Mouse (Mus musculus): ENCODE measurements around the gene Pbx1. TPM values are rescaled to one million over a fixed set of nuclear protein-coding genes. Genes with fewer than 3 reads are reported as not detected.

Gene Pbx1
- polyA plus RNA-seq, 1 experiment from 2014 or later, result 22.1 TPM

DNA sequence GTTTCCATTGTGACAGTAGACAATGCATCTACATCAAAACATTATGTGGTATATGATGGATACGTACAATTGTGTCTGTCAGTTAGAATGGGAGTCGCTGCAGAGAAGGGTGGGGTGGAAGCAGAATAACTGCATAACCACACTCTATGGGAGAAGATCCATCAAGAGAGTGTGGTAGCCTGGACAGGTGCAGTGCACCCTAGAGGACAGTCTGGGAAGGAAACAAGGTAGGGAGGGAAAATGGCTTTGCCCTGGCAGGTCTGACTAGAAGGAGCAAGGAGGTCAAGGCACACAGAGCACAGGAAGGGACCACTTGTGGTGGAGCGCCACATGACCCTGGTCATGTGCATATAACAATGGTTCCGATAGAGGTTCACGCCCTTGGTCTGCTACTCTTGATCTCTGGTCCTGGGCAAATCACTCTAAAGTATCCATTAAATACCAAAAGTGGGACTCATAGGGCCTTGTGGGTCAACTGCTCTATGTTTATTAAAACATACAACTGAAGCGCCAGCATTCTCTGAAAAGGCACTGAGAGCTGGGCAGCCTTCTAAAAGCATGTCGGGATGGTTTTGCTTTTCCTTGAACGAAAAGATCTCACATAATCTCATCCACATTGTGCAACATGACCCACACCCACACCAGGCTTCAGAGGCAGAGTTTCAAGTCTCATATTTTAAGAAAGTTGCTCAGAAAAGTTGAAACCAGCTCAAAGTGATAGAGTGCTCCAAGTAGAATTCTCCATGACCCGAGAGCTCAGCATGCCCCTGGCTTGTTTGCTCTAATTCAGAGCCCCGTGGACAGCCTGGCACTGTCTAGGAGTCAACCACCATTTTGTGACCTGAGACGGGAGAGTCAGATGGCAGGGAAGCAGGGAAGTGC lies 200.3 kb downstream of the Pbx1 start:
- H3K4me1 ChIP-seq (replicated peaks), result peaks cover 47% of the 10 kb centered on the region
- no peaks in the 10 kb centered on the region for H3K9me3 ChIP-seq (replicated peaks)
- no peaks in the 10 kb centered on the region for H3K27me3 ChIP-seq
- ATAC-seq (replicated peaks; ENCODE audit: insufficient number of reproducible peaks, insufficient read depth, low FRiP score, low read depth), result no peak
- H3K27ac ChIP-seq, result no peak overlapping the region
- H3K4me2 ChIP-seq, result no peak overlapping the region
- 91% methylated on average over 11 of the region's 11 CpGs for WGBS
- H3K4me3 ChIP-seq, result no peak overlapping the region
- no peak overlapping the region for H3K9ac ChIP-seq
- no peaks in the 10 kb centered on the region for H3K36me3 ChIP-seq

DNA sequence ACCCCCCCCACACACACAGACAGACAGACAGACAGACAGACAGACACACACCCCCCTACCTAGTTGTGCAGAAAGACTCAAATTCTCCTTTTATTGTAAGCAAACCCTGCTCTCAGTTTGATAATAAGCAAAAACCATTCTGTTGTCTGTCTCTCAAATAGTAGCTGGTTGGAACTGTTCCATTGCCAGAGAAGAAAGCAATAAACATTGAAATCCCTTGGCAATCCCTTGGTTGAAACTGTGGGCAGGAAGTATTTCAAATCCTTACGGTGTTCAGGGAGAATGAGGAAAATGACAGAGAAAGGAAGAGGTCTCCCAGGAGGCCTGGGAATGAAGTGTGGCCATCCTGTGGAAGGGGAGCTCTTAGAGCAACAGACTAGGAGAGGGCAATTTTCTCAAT lies 201.2 kb downstream of the Pbx1 start:
- H3K27ac ChIP-seq, result peak overlapping the region; percentile 47
- 50% methylated on average over 1 of the region's 1 CpGs for WGBS

DNA sequence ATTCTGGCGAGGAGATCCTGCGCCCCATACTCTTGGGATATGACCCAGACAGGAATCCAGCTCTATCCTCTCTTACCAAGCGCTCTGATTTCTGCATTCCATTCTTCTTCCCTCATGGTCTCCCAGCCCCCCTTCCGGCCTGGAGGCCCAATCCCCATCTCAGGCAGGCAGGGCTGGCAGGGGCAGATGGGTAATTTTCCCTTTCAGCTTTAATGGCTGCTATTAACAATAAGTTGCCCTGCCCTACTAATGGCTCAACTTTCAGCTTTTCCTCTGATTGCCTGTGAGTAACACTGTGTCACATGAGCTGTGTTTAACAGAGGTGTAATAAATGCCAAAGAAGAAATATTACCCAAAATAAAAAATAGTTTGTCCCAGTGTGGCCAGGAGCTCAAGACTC lies 201.9 kb downstream of the Pbx1 start:
- no peak overlapping the region for H3K4me2 ChIP-seq
- H3K9ac ChIP-seq, result no peak overlapping the region
- no peak overlapping the region for H3K4me3 ChIP-seq
- no peaks in the 10 kb centered on the region for H3K36me3 ChIP-seq
- H3K9me3 ChIP-seq (replicated peaks), result no peaks in the 10 kb centered on the region
- H3K27me3 ChIP-seq, result no peaks in the 10 kb centered on the region
- 41% methylated on average over 4 of the region's 4 CpGs for WGBS
- H3K27ac ChIP-seq, result peak overlapping the region; percentile 47
- ATAC-seq (replicated peaks; ENCODE audit: insufficient number of reproducible peaks, insufficient read depth, low FRiP score, low read depth), result peak; percentile 6; the same call in 1 of the 2 replicates
- peaks cover 51% of the 10 kb centered on the region for H3K4me1 ChIP-seq (replicated peaks)

More for the DNA sequence above, 201.2 kb downstream of the Pbx1 start:
- no peaks in the 10 kb centered on the region for H3K36me3 ChIP-seq
- H3K9ac ChIP-seq, result no peak overlapping the region
- peaks cover 50% of the 10 kb centered on the region for H3K4me1 ChIP-seq (replicated peaks)
- no peaks in the 10 kb centered on the region for H3K9me3 ChIP-seq (replicated peaks)
- ATAC-seq (replicated peaks; ENCODE audit: insufficient number of reproducible peaks, insufficient read depth, low FRiP score, low read depth), result no peak
- H3K27me3 ChIP-seq, result no peaks in the 10 kb centered on the region
- no peak overlapping the region for H3K4me3 ChIP-seq
- no peak overlapping the region for H3K4me2 ChIP-seq

DNA sequence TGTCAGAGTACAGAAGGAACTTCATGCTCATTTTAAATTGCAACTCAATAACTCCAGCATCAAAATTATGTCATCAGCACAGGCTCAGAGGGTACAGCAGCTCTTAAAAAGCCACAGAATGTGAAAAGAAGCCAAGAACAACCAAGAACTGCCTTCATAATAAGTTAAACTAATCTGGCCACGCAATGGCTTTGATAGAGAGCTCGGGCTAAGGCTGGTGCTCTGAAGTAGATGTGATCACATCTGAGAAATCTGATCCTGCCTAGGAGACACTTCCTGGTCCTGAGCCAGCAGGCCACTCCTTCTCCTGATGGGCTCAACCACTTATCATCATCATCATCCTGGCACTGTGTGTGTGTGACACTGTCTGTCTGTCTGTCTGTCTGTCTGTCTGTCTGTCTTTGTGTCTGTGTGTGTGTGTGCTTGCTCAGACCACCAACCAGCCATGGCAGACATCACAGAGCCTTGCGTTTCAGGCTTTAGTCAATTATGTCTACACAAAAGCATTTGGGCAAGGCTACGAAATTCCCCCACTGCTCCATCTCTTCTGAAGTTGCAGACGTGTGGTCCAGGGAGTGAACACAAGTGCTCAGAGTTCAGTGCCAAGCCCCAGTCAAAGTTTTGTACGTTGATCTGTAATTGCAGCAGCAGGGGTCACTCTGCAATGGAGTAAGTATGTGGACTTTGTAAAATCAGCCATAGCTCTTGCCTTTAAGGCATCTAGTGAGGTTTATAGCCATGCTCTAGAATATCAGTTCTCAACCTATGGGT lies 203.1 kb downstream of the Pbx1 start:
- H3K9me3 ChIP-seq (replicated peaks), result no peaks in the 10 kb centered on the region
- H3K36me3 ChIP-seq, result no peaks in the 10 kb centered on the region
- no peak overlapping the region for H3K4me3 ChIP-seq
- H3K27ac ChIP-seq, result 0 out of 2 replicates have a peak overlapping the region, but pooled peaks have one; percentile 47
- no peak overlapping the region for H3K4me2 ChIP-seq
- WGBS, result 55% methylated on average over 6 of the region's 6 CpGs
- no peak overlapping the region for H3K9ac ChIP-seq
- ATAC-seq (replicated peaks; ENCODE audit: insufficient number of reproducible peaks, insufficient read depth, low FRiP score, low read depth), result no peak
- H3K27me3 ChIP-seq, result no peaks in the 10 kb centered on the region
- peaks cover 42% of the 10 kb centered on the region for H3K4me1 ChIP-seq (replicated peaks)

DNA sequence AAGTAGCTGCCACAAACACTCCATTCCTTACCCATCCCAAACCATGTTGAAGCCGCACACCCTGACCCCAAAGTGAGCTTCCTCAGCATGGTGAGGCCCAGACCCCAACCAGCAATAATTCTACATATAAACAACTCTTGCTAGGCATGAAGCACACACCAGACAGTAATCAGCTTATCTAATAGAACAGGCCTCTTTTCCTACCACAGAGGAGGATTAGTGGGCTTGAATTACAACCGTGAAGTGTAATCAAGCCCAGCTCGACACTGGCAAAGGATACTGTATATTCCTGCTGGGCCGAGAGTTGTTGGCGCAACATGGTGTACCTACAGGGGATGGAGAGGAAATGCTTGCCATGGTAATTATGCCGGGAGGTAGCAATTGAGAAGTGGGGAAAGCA lies 205.9 kb downstream of the Pbx1 start:
- Histone ChIP-seq H3K36me3 (no peaks in the 10 kb centered on the region), H3K4me2 (no peak overlapping the region), H3K4me3 (no peak overlapping the region), H3K27ac (no peak overlapping the region), H3K4me1 (replicated peaks) (peaks cover 42% of the 10 kb centered on the region), H3K9ac (no peak overlapping the region), H3K9me3 (replicated peaks) (no peaks in the 10 kb centered on the region), H3K27me3 (no peaks in the 10 kb centered on the region)
- WGBS, result 60% methylated on average over 6 of the region's 6 CpGs
- ATAC-seq (replicated peaks; ENCODE audit: insufficient number of reproducible peaks, insufficient read depth, low FRiP score, low read depth), result no peak

DNA sequence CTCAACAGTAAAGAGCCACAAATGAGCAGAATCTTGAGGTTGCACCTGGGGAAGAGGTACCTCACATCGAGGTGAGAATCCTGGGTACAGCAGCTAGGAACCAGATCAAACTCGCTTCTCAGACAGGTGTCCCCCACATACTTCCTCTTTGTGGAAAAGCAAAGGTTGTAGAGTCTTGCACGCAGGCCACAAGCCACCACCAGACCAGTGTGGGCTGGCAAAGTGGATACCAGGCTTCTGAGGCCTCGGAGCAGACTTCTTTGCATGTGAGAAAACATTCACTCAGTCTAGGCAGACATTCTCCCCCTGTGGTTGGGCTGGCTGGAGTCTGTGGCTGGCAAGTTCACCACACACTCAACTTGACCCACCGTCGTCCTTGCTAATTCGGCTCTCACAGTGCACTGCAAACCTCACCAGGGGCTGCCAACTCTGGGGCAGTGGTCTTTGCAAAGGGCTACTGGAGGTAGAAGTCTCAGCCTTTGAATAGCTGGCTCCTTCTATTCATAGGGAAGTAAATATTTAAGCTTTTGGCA lies 206.4 kb downstream of the Pbx1 start:
- ATAC-seq (replicated peaks; ENCODE audit: insufficient number of reproducible peaks, insufficient read depth, low FRiP score, low read depth), result no peak
- Histone ChIP-seq H3K9me3 (replicated peaks) (no peaks in the 10 kb centered on the region), H3K9ac (no peak overlapping the region), H3K27me3 (no peaks in the 10 kb centered on the region), H3K4me3 (no peak overlapping the region), H3K36me3 (no peaks in the 10 kb centered on the region), H3K4me2 (no peak overlapping the region), H3K27ac (no peak overlapping the region), H3K4me1 (replicated peaks) (peaks cover 41% of the 10 kb centered on the region)
- 76% methylated on average over 7 of the region's 7 CpGs for WGBS

DNA sequence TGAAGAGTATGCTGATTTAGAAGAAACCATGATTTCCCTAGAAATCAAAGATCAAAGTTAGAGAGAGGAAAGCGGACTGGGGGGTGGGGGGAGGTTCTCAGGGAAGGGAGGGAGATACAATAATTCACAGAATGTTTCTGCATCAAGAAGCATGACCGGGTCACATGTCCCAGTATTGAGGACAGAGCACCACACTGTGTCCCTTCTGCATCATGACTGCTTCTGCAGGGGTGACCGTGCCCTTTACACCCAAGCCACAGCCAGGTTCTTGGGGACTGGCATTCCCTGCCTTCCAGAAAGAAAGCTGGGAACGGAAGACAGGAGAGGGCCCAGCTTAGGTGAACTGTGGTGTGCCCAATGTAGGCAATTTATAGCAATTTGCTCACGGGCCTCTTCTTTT lies 207.9 kb downstream of the Pbx1 start:
- no peak for ATAC-seq (replicated peaks; ENCODE audit: insufficient number of reproducible peaks, insufficient read depth, low FRiP score, low read depth)

DNA sequence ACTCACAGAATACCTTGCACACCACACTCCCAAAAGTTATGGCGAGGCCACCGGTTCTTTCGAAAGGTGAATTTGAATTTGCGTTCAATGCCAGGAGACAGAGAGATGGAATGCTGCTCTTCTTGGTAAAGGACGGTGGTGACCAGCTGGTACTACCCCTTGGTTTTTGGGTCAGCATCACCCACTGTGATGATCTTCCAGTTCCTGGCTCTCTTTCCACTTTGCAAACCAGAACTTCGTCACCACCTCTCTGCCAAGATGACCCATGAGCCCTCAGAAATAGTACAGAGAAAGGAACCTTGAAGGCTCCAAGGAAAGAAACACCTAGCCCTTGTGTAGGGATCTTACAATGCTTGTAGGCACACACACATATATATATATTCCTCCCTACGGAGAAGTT lies 209.3 kb downstream of the Pbx1 start:
- Histone ChIP-seq H3K9me3 (replicated peaks) (no peaks in the 10 kb centered on the region), H3K9ac (no peak overlapping the region), H3K4me2 (no peak overlapping the region), H3K36me3 (no peaks in the 10 kb centered on the region), H3K27ac (no peak overlapping the region), H3K4me3 (no peak overlapping the region), H3K4me1 (replicated peaks) (peaks cover 33% of the 10 kb centered on the region), H3K27me3 (no peaks in the 10 kb centered on the region)
- ATAC-seq (replicated peaks; ENCODE audit: insufficient number of reproducible peaks, insufficient read depth, low FRiP score, low read depth), result no peak
- 91% methylated on average over 7 of the region's 7 CpGs for WGBS

More for the DNA sequence above, 207.9 kb downstream of the Pbx1 start:
- no peaks in the 10 kb centered on the region for H3K27me3 ChIP-seq
- H3K4me1 ChIP-seq (replicated peaks), result peaks cover 39% of the 10 kb centered on the region
- H3K27ac ChIP-seq, result no peak overlapping the region
- WGBS, result 89% methylated on average over 5 of the region's 5 CpGs
- no peak overlapping the region for H3K4me3 ChIP-seq
- no peak overlapping the region for H3K4me2 ChIP-seq
- no peaks in the 10 kb centered on the region for H3K9me3 ChIP-seq (replicated peaks)
- no peak overlapping the region for H3K9ac ChIP-seq
- no peaks in the 10 kb centered on the region for H3K36me3 ChIP-seq

DNA sequence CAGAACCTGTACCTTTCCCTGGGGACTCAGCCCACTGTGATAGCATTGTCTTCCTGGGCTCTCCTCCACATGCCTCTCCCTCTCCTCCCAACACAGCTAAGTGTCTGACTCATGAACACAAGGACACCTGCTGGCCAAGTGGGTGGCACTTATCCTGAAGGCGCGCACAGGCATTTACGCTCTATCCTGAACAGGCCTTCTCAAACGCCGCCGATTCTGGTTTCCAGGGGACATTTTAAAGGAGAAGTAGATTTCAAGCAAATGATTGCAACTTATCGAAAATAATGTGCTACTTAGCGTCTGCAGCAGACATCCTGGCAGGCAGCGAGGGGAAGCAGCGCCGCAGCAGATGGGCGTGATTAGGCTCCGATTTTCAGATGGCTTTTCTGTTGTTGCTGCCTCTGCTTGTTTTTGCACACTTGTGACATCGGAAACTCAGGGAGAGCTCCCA lies 211.0 kb downstream of the Pbx1 start:
- WGBS, result 51% methylated on average over 14 of the region's 14 CpGs
- no peaks in the 10 kb centered on the region for H3K9me3 ChIP-seq (replicated peaks)
- ATAC-seq (replicated peaks; ENCODE audit: insufficient number of reproducible peaks, insufficient read depth, low FRiP score, low read depth), result no peak
- H3K4me2 ChIP-seq, result peak overlapping the region; percentile 33
- H3K36me3 ChIP-seq, result no peaks in the 10 kb centered on the region
- H3K9ac ChIP-seq, result no peak overlapping the region
- H3K27me3 ChIP-seq, result no peaks in the 10 kb centered on the region
- no peak overlapping the region for H3K27ac ChIP-seq
- peaks cover 34% of the 10 kb centered on the region for H3K4me1 ChIP-seq (replicated peaks)
- no peak overlapping the region for H3K4me3 ChIP-seq

DNA sequence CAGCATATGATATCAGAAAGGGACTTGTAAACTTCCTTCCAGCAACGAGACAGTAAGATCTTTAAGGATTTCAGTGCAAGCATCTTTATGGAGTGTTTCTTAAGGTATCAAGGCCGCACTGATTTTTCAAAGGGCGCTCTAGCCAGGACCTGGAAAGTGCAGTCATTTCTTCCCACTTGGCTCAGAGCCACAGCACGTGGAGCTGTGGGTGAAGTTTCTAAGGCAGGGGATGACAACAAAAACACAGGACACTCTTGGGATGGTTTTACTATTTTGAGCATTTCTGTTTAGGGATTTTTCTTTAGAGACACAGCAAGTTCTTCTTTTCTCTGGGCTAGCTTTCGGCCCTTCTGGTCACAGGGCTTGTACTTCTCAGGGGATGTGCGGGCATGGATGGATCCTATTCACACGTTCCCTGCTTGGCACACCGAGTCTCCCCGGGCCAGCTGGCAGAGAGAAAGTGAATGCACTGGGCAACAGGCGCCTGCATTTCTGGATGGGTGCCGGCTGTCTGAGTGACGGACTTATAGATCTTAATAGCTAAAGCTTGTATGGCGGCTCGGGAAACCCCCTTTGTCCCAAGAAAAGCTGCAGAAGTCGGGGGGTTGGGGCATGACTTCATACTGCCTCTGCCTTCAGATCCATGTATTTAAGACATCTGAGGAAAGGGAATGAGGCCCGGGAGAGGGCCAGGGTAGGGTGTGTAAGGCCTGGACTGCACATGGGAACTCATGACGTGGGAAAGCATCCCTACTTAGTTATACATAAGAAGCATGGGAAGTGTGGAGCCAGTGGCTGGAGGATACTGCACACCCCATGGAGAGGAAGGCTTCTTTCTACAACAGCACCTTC lies 215.9 kb downstream of the Pbx1 start:
- H3K9ac ChIP-seq, result no peak overlapping the region
- WGBS, result 54% methylated on average over 17 of the region's 17 CpGs
- H3K36me3 ChIP-seq, result no peaks in the 10 kb centered on the region
- no peak overlapping the region for H3K4me3 ChIP-seq
- H3K27me3 ChIP-seq, result no peaks in the 10 kb centered on the region
- peaks cover 46% of the 10 kb centered on the region for H3K4me1 ChIP-seq (replicated peaks)
- no peak overlapping the region for H3K4me2 ChIP-seq
- H3K27ac ChIP-seq, result peak overlapping the region; percentile 4; the same call in 1 of the 2 replicates
- no peak for ATAC-seq (replicated peaks; ENCODE audit: insufficient number of reproducible peaks, insufficient read depth, low FRiP score, low read depth)
- H3K9me3 ChIP-seq (replicated peaks), result no peaks in the 10 kb centered on the region

DNA sequence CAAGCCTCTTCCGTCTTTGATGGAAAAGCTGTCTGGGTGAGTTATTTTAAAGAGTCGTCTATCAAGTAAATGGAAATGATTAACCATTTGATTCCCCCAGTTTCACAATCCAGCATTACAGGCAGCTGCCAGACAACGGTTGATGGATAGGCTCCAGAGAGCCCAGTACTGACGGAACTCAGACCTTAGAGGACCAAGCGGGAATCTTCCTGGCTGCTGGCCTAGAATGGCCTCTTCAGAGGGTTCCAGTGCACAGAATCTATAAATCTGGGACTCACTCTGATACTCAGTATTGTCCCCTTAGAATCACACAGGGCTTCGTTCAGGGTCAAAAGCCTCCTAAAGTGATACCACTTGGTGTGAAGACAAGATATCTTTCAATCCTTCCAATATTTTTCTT lies 216.6 kb downstream of the Pbx1 start:
- 51% methylated on average over 6 of the region's 6 CpGs for WGBS
- no peak for ATAC-seq (replicated peaks; ENCODE audit: insufficient number of reproducible peaks, insufficient read depth, low FRiP score, low read depth)
- no peak overlapping the region for H3K4me3 ChIP-seq
- no peaks in the 10 kb centered on the region for H3K27me3 ChIP-seq
- H3K9me3 ChIP-seq (replicated peaks), result no peaks in the 10 kb centered on the region
- no peak overlapping the region for H3K9ac ChIP-seq
- H3K36me3 ChIP-seq, result no peaks in the 10 kb centered on the region
- no peak overlapping the region for H3K27ac ChIP-seq
- H3K4me2 ChIP-seq, result no peak overlapping the region
- peaks cover 41% of the 10 kb centered on the region for H3K4me1 ChIP-seq (replicated peaks)

All from heart, embryonic 15.5 days (tissue).